Mouse (Mus musculus) CH12.LX (cell line): ENCODE data around the gene Gad1. TPM values are rescaled to one million over a fixed set of nuclear protein-coding genes. Genes with fewer than 3 reads are reported as not detected.

ENCODE experiments used
- DNase-seq: peaks from one replicate; pipeline ENCODE4 v3.0.0-alpha.2; 2013; ENCODE audit errors: extremely low read depth
- H3K27ac ChIP-seq: 2 replicates; pipeline ENCODE4 v1.5.1; 2012; ENCODE audit warnings: low read depth, mild to moderate bottlenecking, control low read depth, moderate library complexity; ENCODE audit not compliant: insufficient read depth
- H3K27me3 ChIP-seq: replicated peaks from 2 replicates; pipeline ENCODE3; 2012; ENCODE audit warnings: inconsistent platforms
- H3K36me3 ChIP-seq, 2 experiments: replicated peaks in 1 of 2; 2 replicates each; pipeline versions ENCODE3 to v1.6.1; 2012; ENCODE audit warnings: inconsistent platforms in 1 of 2, low read length in 1 of 2, mild to moderate bottlenecking in 1 of 2, mixed read lengths in 1 of 2, moderate library complexity in 1 of 2; ENCODE audit not compliant: control insufficient read depth in 1 of 2, insufficient read depth in 1 of 2
- H3K4me1 ChIP-seq, 2 experiments: 2 replicates each; pipeline ENCODE4 v1.6.1; 2012; ENCODE audit warnings: inconsistent platforms in 1 of 2, moderate library complexity in 1 of 2; ENCODE audit not compliant: insufficient read depth in 2 of 2, control insufficient read depth in 1 of 2
- H3K4me2 ChIP-seq: 2 replicates; pipeline ENCODE4 v1.6.1; 2012; ENCODE audit warnings: low read depth, mild to moderate bottlenecking, control low read depth; ENCODE audit not compliant: poor library complexity, insufficient read depth, severe bottlenecking
- H3K4me3 ChIP-seq, 3 experiments: fragments of 150-350 bp in 1 of 3; sonication (generic) in 1 of 3; replicated peaks in 1 of 3; 2 replicates each; pipeline versions ENCODE3 to v1.5.1; 2011 to 2012; ENCODE audit warnings: low read depth in 2 of 3, low read length in 2 of 3, mild to moderate bottlenecking in 2 of 3, moderate library complexity in 2 of 3, control low read depth in 1 of 3, improper control_type of control experiment in 1 of 3, inconsistent platforms in 1 of 3, mixed read lengths in 1 of 3; ENCODE audit not compliant: poor library complexity in 1 of 3
- H3K79me2 ChIP-seq: replicated peaks from 2 replicates; pipeline ENCODE4 v1.6.1; 2012; ENCODE audit warnings: mild to moderate bottlenecking, moderate library complexity; ENCODE audit not compliant: control insufficient read depth, poor library complexity, insufficient read depth, severe bottlenecking; ENCODE audit errors: extremely low read depth
- H3K9ac ChIP-seq: 2 replicates; pipeline ENCODE4 v1.6.1; 2012; ENCODE audit warnings: low read depth, mild to moderate bottlenecking, control low read depth, moderate library complexity; ENCODE audit not compliant: insufficient read depth
- H3K9me3 ChIP-seq: replicated peaks from 2 replicates; pipeline ENCODE3; 2012; ENCODE audit warnings: low read length, inconsistent platforms, mixed read lengths
- BHLHE40 ChIP-seq: IDR thresholded peaks from 2 replicates; pipeline ENCODE4 v1.6.1; 2011; ENCODE audit warnings: mild to moderate bottlenecking, low read depth, low read length, improper control_type of control experiment
- CTCF ChIP-seq, 2 experiments: IDR thresholded peaks in 1 of 2; conservative IDR thresholded peaks in 1 of 2; 2 replicates each; pipeline ENCODE4 v1.5.1; 2011 to 2012; ENCODE audit warnings: low read depth in 2 of 2, low read length in 2 of 2, improper control_type of control experiment in 1 of 2, inconsistent platforms in 1 of 2, mild to moderate bottlenecking in 1 of 2, moderate library complexity in 1 of 2
- E2F4 ChIP-seq: IDR thresholded peaks from 2 replicates; pipeline ENCODE4 v1.6.1; 2011; ENCODE audit warnings: low read depth, low read length, improper control_type of control experiment; ENCODE audit not compliant: insufficient replicate concordance
- ELF1 ChIP-seq: IDR thresholded peaks from 2 replicates; pipeline ENCODE4 v1.6.1; 2014; ENCODE audit warnings: low read depth, mild to moderate bottlenecking, inconsistent platforms, low read length, improper control_type of control experiment
- EP300 ChIP-seq: IDR thresholded peaks from 2 replicates; pipeline ENCODE4 v1.6.1; 2011; ENCODE audit warnings: low read length, improper control_type of control experiment
- ETS1 ChIP-seq: conservative IDR thresholded peaks from 2 replicates; pipeline ENCODE4 v1.6.1; 2012; ENCODE audit warnings: low read depth, mild to moderate bottlenecking, inconsistent platforms, low read length, improper control_type of control experiment, moderate library complexity
- GABPA ChIP-seq: IDR thresholded peaks from 2 replicates; pipeline ENCODE4 v1.6.1; 2012; ENCODE audit warnings: low read depth, low read length, improper control_type of control experiment, inconsistent platforms; ENCODE audit not compliant: insufficient replicate concordance
- HCFC1 ChIP-seq: IDR thresholded peaks from 2 replicates; pipeline ENCODE4 v1.6.1; 2012; ENCODE audit warnings: low read depth, mild to moderate bottlenecking, inconsistent platforms, low read length, improper control_type of control experiment
- IRF4 ChIP-seq: IDR thresholded peaks from 2 replicates; pipeline ENCODE4 v1.6.1; 2014; ENCODE audit warnings: low read depth, mild to moderate bottlenecking, inconsistent platforms, low read length, improper control_type of control experiment
- JUN ChIP-seq: IDR thresholded peaks from 2 replicates; pipeline ENCODE4 v1.6.1; 2011; ENCODE audit warnings: low read depth, mild to moderate bottlenecking, low read length, improper control_type of control experiment, moderate library complexity; ENCODE audit not compliant: insufficient read depth
- KAT2A ChIP-seq: IDR thresholded peaks from 2 replicates; pipeline ENCODE4 v1.6.1; 2012; ENCODE audit warnings: low read length, improper control_type of control experiment, inconsistent platforms; ENCODE audit not compliant: insufficient replicate concordance
- MAFK ChIP-seq: IDR thresholded peaks from 2 replicates; pipeline ENCODE4 v1.6.1; 2011; ENCODE audit warnings: low read length, improper control_type of control experiment; ENCODE audit not compliant: insufficient replicate concordance
- MAX ChIP-seq: IDR thresholded peaks from 2 replicates; pipeline ENCODE4 v1.6.1; 2011; ENCODE audit warnings: low read length, improper control_type of control experiment
- MAZ ChIP-seq: IDR thresholded peaks from 2 replicates; pipeline ENCODE4 v1.6.1; 2012; ENCODE audit warnings: low read depth, mild to moderate bottlenecking, inconsistent platforms, low read length, improper control_type of control experiment, moderate library complexity
- MEF2A ChIP-seq: IDR thresholded peaks from 2 replicates; pipeline ENCODE4 v1.6.1; 2014; ENCODE audit warnings: low read depth, mild to moderate bottlenecking, inconsistent platforms, low read length, improper control_type of control experiment, borderline replicate concordance
- MXI1 ChIP-seq: IDR thresholded peaks from 2 replicates; pipeline ENCODE4 v1.6.1; 2011; ENCODE audit warnings: mild to moderate bottlenecking, low read depth, low read length, improper control_type of control experiment
- NRF1 ChIP-seq: IDR thresholded peaks from 2 replicates; pipeline ENCODE4 v1.6.1; 2014; ENCODE audit warnings: low read depth, mild to moderate bottlenecking, inconsistent platforms, low read length, improper control_type of control experiment, moderate library complexity
- POLR2A ChIP-seq: IDR thresholded peaks from 2 replicates; pipeline ENCODE4 v1.6.1; 2011; ENCODE audit warnings: low read depth, mild to moderate bottlenecking, improper control_type of control experiment, low read length
- RAD21 ChIP-seq: IDR thresholded peaks from 2 replicates; pipeline ENCODE4 v1.6.1; 2011; ENCODE audit warnings: low read depth, mild to moderate bottlenecking, low read length, improper control_type of control experiment, moderate library complexity
- RCOR1 ChIP-seq: conservative IDR thresholded peaks from 2 replicates; pipeline ENCODE4 v1.6.1; 2012; ENCODE audit warnings: low read depth, mild to moderate bottlenecking, inconsistent platforms, low read length, improper control_type of control experiment
- SIN3A ChIP-seq: IDR thresholded peaks from 2 replicates; pipeline ENCODE4 v1.6.1; 2012; ENCODE audit warnings: low read length, improper control_type of control experiment, inconsistent platforms
- SMC3 ChIP-seq: IDR thresholded peaks from 2 replicates; pipeline ENCODE4 v1.6.1; 2011; ENCODE audit warnings: low read depth, low read length, improper control_type of control experiment
- TCF12 ChIP-seq: IDR thresholded peaks from 2 replicates; pipeline ENCODE4 v1.6.1; 2014; ENCODE audit warnings: low read depth, mild to moderate bottlenecking, inconsistent platforms, low read length, improper control_type of control experiment
- UBTF ChIP-seq: IDR thresholded peaks from 2 replicates; pipeline ENCODE4 v1.6.1; 2012; ENCODE audit warnings: low read depth, mild to moderate bottlenecking, inconsistent platforms, low read length, improper control_type of control experiment, moderate library complexity
- ZMIZ1 ChIP-seq: IDR thresholded peaks from 2 replicates; pipeline ENCODE4 v1.6.1; 2012; ENCODE audit warnings: low read depth, mild to moderate bottlenecking, inconsistent platforms, low read length, improper control_type of control experiment
- ZNF384 ChIP-seq: IDR thresholded peaks from 2 replicates; pipeline ENCODE4 v1.6.1; 2012; ENCODE audit warnings: low read depth, low read length, improper control_type of control experiment, inconsistent platforms
- dilution Hi-C: fragments of 300-500 bp; cut with MboI; formaldehyde crosslinking; loops from 2 replicates; pipeline ENCODE4 v1.14.3; 2020; ENCODE audit warnings: low sequenced_read_pairs; ENCODE audit not compliant: extremely low pct_unique_long_range_greater_than_20kb, extremely low pct_ligation_motif_present
- in situ Hi-C: fragments of 300-500 bp; cut with MboI; formaldehyde crosslinking; loops from 3 replicates; pipeline ENCODE4 v1.14.3; 2019; ENCODE audit warnings: low sequenced_read_pairs, low pct_ligation_motif_present, low pct_unique_long_range_greater_than_20kb, mixed read lengths
- polyA plus RNA-seq: library from polyadenylated mRNA; unstranded; fragments of >175 nt; gene quantifications from 2 replicates; pipeline ENCODE4 v1.2.1, GENCODE M21; 2012; ENCODE audit warnings: low read depth; ENCODE audit not compliant: insufficient read length
- total RNA-seq, 2 experiments: library from RNA; depleted of rRNA; stranded (reverse); fragments of 300-350 nt in 1 of 2; fragments of >200 nt in 1 of 2; gene quantifications; 2 replicates each; pipeline ENCODE4 v1.2.3; 2012 to 2014

Gene Gad1
- total and polyA plus RNA-seq, 3 experiments, result 1.3 to 1.9 (median 1.4) TPM

DNA sequence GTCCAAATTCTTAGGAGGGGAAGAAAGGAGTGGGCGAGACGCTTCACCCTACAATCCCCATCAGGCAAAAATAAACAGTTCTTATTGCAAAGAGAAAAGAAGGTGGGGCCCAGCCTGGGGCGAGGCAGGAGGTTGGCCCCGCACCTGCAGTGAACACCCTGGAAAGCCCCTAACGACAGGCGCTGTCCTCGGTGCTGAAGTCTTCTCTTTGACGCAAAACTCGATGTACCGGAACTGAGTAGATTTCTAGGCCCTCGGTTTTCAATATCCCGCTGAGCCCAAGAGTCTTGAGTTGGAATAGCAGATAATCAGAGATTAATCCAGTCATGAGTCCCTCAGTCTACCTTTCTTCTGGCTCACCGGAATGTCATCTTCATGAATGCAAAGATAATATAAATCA lies 6.6 kb downstream of the Gad1 start:
- no peaks in the 10 kb centered on the region for H3K79me2 ChIP-seq
- H3K27ac ChIP-seq, result no peak overlapping the region
- peaks cover 28% of the 10 kb centered on the region for H3K27me3 ChIP-seq
- peak overlapping the region in 2 of 3 experiments; percentile 44 to 52 for H3K4me3 ChIP-seq
- peaks cover 9 to 44% of the 10 kb centered on the region in 2 experiments for H3K4me1 ChIP-seq
- peak overlapping the region; percentile 81 for H3K4me2 ChIP-seq
- in situ Hi-C loops (loop anchor here (25.0 kb wide), 1 partner anchor 422 kb away; no protein-coding TSS in a partner anchor), dilution Hi-C loops (no loop called here)
- H3K9ac ChIP-seq, result no peak overlapping the region
- TF ChIP-seq KAT2A (no peak), MAFK (no peak), TCF12 (peak; percentile 90), EP300 (peak; percentile 60; the same call in 1 of the 2 replicates), POLR2A (no peak), GABPA (no peak), BHLHE40 (peak; percentile 68), MEF2A (peak; percentile 59; the same call in 1 of the 2 replicates), NRF1 (no peak), IRF4 (peak; percentile 54), MAX (0 out of 2 replicates have a peak, but pooled peaks have one; percentile 35), SIN3A (peak; percentile 99), MXI1 (peak; percentile 97), RCOR1 (0 out of 2 replicates have a peak, but pooled peaks have one; percentile 16), ZNF384 (peak; percentile 48), ELF1 (peak; percentile 51; the same call in 1 of the 2 replicates), MAZ (peak; percentile 76)
- DNase-seq, result peak; percentile 94
- no peaks in the 10 kb centered on the region for H3K36me3 ChIP-seq
- H3K9me3 ChIP-seq, result peaks cover 17% of the 10 kb centered on the region

DNA sequence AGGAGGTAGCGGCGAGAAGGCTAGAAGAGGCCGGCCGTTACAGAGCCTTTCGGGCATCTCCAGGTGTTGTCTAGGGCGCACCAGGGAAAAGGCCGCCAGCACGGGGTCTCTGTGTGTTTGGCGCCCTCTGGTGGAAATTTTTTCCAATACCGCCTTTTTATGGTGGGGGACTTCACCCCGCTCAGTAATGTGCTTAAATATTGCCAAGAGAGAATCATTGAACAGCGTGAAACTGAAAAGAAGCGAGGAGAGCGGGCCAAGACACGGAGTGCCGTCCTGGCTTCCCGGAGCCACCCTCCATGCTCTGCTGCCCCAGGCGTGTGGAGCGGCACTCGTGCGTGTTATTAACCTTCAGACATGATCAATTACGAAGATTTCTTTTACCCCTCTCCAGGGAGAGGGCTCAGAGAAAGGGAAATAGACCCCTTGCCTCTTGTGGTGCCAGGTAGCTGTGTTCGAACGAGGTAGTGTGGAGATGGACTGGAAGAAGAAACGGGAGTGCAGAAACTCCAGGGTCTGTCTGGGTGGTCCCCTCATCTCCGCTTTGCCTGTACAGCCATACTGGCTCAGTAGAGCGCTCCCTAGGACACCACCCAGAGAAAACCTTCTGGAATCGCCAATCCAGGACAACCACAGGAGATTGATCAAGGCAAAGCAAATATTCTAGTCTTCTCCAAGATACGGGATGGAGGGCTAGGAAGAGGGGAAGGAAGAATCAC lies 8.4 kb downstream of the Gad1 start:
- no peak overlapping the region for H3K9ac ChIP-seq
- no peaks in the 10 kb centered on the region for H3K36me3 ChIP-seq
- in situ Hi-C loops (loop anchor here (10.0 to 25.0 kb wide), 2 partner anchors 336 to 424 kb away; no protein-coding TSS in a partner anchor), dilution Hi-C loops (no loop called here)
- no peak overlapping the region for H3K4me3 ChIP-seq
- no peak overlapping the region for H3K27ac ChIP-seq
- TF ChIP-seq CTCF (conservative IDR thresholded peaks at IDR 0.05 in 1 of 2, IDR thresholded peaks at IDR 0.05 in 1 of 2; ENCODE audit: low read depth in 2 of 2, low read length in 2 of 2) (peak; percentile 34 to 80), TCF12 (no peak), BHLHE40 (no peak), MAZ (no peak), UBTF (no peak), JUN (no peak), HCFC1 (no peak), EP300 (no peak), ZNF384 (no peak), ETS1 (no peak), SMC3 (peak; percentile 69), RAD21 (peak; percentile 76), ZMIZ1 (no peak), MAFK (no peak), NRF1 (no peak), E2F4 (no peak), SIN3A (no peak), MXI1 (no peak), KAT2A (no peak), IRF4 (no peak)
- peaks cover 33% of the 10 kb centered on the region for H3K27me3 ChIP-seq
- peaks cover 5 to 32% of the 10 kb centered on the region in 2 experiments for H3K4me1 ChIP-seq
- H3K9me3 ChIP-seq, result peaks cover 17% of the 10 kb centered on the region
- peak overlapping the region; percentile 92 for H3K4me2 ChIP-seq
- DNase-seq, result peak; percentile 58
- no peaks in the 10 kb centered on the region for H3K79me2 ChIP-seq
